Mouse (Mus musculus) embryonic fibroblast, embryonic 13.5 days (primary cell): ENCODE measurements around the gene Tanc2.

Source experiments
- CTCF ChIP-seq: IDR thresholded peaks from 2 replicates; pipeline ENCODE4 v1.5.1; 2011; ENCODE audit warnings: mild to moderate bottlenecking, control low read depth, low read length, moderate library complexity, borderline replicate concordance; ENCODE audit not compliant: insufficient read depth
- POLR2A ChIP-seq: IDR thresholded peaks from 2 replicates; pipeline ENCODE4 v1.6.1; 2011; ENCODE audit warnings: low read depth, mild to moderate bottlenecking, control low read depth, low read length, moderate library complexity

- TF ChIP-seq POLR2A (no peak), CTCF (no peak)
Observed at GRCm38 (mm10) chr11:105955815-105956430, 366.1 kb downstream of the Tanc2 start.
